Mouse (Mus musculus) ES-E14 (cell line): ENCODE data around the gene Tspan32.

ENCODE experiments used
- CHD2 ChIP-seq: IDR thresholded peaks from 2 replicates; pipeline ENCODE4 v1.6.1; 2014; ENCODE audit warnings: mild to moderate bottlenecking, low read depth, low read length, inconsistent platforms
- HCFC1 ChIP-seq: IDR thresholded peaks from 2 replicates; pipeline ENCODE4 v1.6.1; 2012; ENCODE audit warnings: low read length, inconsistent platforms, borderline replicate concordance; ENCODE audit not compliant: insufficient read depth
- MAFK ChIP-seq: IDR thresholded peaks from 2 replicates; pipeline ENCODE4 v1.6.1; 2014; ENCODE audit warnings: mild to moderate bottlenecking, low read depth, low read length, inconsistent platforms; ENCODE audit not compliant: insufficient read depth
- ZNF384 ChIP-seq: IDR thresholded peaks from 2 replicates; pipeline ENCODE4 v1.6.1; 2012; ENCODE audit warnings: low read depth, low read length, inconsistent platforms

GRCm38 (mm10) chr7:142995630-142996338 lies 9.1 kb upstream of the Tspan32 start:
- TF ChIP-seq CHD2 = no peak
- TF ChIP-seq MAFK = no peak
- no peak for TF ChIP-seq ZNF384
- TF ChIP-seq HCFC1 = no peak
